Mouse (Mus musculus): ENCODE measurements at regions not wholly inside any gene's neighbourhood (a gene's known extent, or its start where the extent isn't known, plus 50 kb on each side); places are given as distances from the start of the nearest gene placed in this dataset.

- no peak for DNase-seq
Observed at GRCm38 (mm10) chr12:106764516-106764915, 723.9 kb upstream of the 3110018I06Rik start.

- DNase-seq: no peak
Observed at GRCm38 (mm10) chr12:106773536-106773935, 714.9 kb upstream of the 3110018I06Rik start.

DNA sequence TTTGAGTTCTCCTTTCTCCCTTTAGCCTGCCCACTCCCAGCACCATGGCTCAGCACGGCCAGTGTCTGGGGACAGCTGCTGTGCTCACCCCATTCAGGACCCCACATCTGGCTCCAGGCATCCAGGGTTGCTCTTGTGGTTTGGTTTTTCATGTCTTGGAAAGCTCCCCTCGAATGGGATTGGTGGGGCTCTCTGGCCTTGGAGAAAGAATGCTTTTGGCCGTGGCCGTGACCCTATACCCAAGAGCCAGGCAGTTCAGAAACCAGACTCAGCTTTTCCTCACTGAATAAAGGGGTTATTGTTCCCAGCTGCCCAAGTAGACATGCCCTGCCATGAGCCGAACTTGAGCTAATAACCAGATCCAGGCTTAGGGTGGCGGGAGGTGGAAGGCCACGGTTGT, 691.8 kb upstream of the 3110018I06Rik start:
- DNase-seq: no peak

DNA sequence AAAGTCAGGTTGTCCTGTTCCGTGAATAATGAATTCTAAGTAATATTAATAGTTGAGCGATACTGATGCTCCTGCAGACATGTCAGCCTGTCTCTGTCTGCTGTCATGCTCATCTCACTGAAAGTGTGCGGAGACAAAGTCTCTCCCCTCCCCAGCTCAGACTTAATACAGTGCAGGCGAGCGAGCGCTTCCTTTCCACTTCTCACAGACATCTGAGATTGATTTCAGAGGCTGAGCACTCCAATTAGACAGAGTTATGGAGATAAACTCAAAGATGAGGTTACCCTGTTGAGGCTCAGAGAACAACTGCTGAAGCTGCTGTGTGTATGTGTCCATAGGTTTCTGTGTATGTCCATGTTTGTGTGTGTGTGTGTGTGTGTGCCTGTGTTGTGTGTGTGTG, 668.7 kb upstream of the 3110018I06Rik start:
- no peak for DNase-seq

DNA sequence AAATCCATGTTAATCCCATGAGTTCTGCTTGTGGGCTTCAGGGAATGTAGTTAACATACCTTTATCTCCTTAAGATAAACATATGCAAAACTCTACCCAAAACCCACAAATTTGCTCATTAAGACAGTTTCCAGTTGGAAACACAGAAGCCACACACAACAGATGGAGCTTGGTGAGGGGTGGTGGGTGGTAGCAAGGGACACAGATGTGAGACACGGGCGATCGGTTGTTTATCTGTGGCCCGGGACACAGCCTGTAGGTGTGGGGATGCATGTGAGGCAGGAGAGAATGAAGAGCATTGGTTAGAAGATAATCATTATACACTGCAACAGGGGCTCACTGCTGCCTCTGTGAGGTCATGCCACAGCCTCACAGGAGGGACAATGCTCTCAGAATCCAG, 666.1 kb upstream of the 3110018I06Rik start:
- DNase-seq: no peak

GRCm38 (mm10) chr12:106828542-106828941, 659.9 kb upstream of the 3110018I06Rik start:
- no peak for DNase-seq

DNA sequence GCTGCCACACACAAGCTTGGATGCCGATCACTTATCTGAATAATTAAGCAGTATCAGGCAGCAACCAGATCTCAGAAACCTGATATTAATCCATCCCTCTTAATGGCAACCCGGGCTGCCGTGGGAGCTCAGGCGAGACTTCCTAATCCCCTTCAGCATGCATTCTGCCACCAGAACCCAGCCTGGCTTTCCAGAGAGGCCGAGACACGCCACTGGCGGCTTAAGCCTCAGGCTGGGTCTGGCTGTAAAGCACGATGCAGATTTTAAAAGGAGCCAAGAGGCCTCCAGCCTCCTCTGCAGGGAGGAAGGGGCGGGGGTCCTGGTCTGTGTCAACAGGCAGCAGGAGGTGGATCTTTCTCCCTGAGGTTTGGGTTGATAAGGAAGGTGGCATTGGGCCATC, 659.1 kb upstream of the 3110018I06Rik start:
- DNase-seq: no peak

DNA sequence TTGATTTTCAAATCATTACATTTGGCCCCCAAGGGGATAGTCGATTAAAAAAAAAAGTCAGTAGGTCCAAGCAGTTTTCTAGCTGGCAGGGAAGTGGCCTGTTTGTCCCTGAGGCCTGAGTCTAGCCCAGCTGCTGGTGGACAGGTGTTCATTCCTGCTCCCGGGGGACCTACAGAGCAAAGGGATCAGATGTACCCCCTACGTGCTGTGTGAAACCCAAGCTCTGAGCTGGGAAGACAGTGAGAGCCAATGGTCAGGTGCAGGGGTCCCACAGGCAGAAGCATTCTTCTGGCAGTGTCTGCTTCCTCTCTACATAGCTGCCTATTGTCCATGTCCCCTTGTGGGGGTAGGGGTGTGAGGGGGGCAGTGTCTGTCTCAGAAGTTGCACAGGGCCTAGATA, 653.2 kb upstream of the 3110018I06Rik start:
- no peak for DNase-seq

GRCm38 (mm10) chr12:106839618-106840017, 648.8 kb upstream of the 3110018I06Rik start:
- DNase-seq: no peak

DNA sequence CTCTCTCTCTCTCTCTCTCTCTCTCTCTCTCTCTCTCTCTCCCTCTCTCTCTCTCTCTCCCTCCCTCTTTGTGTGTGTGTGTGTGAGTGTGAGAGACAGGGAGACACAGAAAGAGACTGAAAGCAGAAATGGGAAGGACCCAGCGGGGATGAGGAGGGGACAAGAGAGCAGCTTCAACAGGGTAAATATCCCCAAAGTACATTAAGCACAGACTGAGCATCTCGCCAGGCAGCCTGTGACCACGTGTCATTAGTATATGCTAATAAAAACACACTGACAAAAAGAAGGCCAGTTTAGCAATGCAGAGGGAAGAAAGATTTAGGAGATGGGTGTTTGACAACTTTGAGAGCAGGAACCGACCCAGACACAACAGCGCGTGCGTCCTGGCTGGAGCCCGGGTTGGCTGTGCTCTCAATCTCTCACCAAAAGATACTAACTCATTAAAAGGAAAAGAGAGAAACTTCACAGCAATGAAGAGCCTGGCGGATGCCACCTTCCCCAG, 648.2 kb upstream of the 3110018I06Rik start:
- DNase-seq: no peak

GRCm38 (mm10) chr12:106841996-106842395, 646.4 kb upstream of the 3110018I06Rik start:
- DNase-seq: no peak

DNA sequence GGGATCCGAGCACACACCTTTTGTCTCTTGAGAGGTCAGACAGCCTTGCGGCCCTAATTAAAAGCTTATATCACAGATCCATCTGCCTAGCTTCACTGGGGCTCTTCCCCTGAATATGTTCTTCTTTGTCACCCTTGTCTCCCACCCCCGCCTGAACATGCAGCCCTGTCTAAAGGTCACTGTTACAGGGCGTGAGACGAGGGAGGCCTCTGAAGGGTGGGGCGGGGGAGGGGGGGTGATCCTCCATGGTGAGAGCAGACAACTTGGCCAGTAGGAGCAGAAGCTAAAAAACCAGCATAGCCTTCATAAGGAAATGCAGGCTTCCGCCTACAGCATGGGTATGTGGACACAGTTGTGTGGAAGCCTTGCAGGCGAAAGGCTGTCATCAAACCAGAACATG, 646.0 kb upstream of the 3110018I06Rik start:
- DNase-seq: no peak

GRCm38 (mm10) chr12:106851666-106852065, 636.8 kb upstream of the 3110018I06Rik start:
- no peak for DNase-seq

GRCm38 (mm10) chr12:106852736-106853135, 635.7 kb upstream of the 3110018I06Rik start:
- DNase-seq: no peak

GRCm38 (mm10) chr12:106853711-106854240, 634.7 kb upstream of the 3110018I06Rik start:
- no peak for DNase-seq

DNA sequence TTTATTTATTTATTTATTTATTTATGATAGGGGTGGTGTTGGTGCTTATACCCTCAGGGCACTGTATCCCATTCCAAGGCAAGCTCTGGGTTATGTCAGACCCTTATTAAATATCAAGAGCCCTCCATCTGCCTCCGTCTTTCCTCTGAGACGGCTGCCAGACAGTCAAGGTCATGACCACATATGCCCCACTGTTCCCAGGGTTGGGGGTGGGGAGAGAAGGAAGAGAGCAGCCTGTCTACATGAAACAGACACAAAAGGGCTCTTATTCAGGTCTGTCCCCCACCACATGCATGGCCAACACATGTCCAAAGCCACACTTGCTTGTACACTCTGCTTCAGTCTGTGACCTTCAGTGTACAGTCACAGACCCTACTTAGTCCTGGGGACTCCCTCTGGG, 632.9 kb upstream of the 3110018I06Rik start:
- DNase-seq: no peak

DNA sequence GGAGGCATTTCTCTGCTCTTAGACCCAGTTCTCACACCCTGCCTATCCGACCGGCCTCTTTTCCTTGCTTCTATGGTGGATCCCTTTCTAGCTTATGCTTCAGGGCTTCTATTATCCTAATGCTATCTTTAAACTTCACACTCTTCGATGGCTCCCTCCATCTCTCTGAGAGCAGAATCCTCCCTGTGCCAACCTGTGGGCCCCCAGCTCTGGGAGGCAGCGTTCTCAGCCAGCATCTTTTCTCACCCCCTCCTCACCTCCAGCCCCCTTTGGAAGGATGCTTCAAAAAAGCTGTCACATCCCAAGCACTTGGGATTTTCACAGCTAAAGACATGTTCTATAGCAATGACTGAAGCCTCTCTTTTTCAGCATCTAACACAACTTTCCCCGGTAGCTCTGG, 626.8 kb upstream of the 3110018I06Rik start:
- DNase-seq: no peak

GRCm38 (mm10) chr12:106864076-106864475, 624.4 kb upstream of the 3110018I06Rik start:
- DNase-seq: no peak

DNA sequence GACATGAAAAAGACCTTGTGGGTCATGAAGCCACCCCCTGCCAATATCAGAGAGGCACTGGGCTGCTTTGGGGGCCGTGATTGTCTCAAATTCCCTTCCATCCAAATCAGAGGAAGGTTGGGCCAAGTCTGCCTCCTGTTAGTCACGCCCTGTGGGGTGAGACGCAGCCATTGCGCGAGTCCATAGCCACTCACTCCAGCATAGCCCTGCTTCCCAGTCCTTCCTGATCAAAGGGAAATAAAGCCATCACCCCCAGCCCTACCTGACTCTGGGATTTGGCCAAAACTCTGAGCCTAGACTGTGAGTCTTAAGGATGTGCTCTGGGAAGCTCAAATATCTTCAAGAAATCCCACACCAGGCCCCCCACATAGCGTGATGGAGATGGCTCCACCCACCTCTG, 620.4 kb upstream of the 3110018I06Rik start:
- DNase-seq: no peak

GRCm38 (mm10) chr12:106871481-106871880, 617.0 kb upstream of the 3110018I06Rik start:
- no peak for DNase-seq

- DNase-seq: no peak
Observed at GRCm38 (mm10) chr12:106872966-106873730, 615.3 kb upstream of the 3110018I06Rik start.

DNA sequence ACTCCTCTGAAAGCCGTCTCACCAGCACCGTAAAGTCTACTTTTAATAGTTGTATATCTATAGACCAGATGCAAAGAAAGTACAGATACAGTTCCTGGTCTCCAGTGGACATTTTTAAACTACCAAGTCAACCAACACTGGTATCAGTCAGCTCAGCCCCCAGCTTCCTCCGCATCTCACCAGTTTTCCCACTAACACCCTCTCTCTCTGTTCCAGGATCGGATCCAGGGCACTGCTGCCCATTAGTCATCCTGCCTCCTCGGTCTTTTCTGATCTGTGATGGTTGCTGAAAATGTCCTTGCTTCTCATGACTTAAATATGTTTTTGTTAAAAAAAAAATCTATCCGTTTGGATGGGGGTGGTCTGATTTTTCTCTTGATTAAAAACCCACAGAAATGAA, 598.1 kb upstream of the 3110018I06Rik start:
- DNase-seq: no peak

DNA sequence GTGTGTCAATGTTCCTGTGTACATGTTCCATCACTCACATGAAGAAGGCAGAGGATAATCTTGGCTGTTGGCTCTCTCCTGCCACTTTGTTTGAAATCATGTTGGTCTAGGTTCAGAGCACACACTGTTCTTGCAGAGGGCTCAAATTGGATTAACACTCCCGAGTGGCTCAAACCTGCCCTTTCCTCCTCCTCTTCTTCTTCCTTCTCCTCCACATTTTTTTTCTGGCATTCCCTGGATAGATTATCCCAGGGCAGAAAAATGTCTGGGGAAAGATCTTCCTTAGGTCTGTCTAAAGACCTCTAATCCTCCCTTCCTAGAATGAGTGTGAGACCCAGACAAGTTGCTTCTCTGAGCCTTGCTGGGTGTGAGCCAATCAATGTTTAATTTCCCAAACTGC, 594.4 kb upstream of the 3110018I06Rik start:
- DNase-seq: no peak

DNA sequence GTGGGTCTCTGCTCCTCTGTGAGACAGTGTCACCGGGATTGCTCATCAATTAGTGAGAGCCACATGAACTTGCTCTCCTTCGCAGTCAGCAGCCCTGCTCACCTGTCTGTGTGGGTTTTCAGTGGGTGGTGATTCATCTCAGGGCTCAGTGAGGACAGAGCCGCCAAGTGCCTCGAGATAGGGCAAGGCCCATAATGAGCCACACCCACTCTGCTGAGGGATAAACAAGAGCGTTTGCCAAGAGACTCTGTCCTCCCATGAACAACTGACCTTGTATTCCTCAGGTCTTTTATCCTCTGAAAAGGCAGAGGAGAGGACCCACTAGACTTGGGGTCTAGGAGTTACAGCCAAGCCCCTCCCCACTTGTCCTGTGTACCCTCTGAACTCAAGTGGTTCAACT, 584.2 kb upstream of the 3110018I06Rik start:
- no peak for DNase-seq

GRCm38 (mm10) chr12:106912782-106913181, 575.6 kb upstream of the 3110018I06Rik start:
- DNase-seq: no peak

All from thymus, adult 18-20 months (tissue).